Mouse (Mus musculus) neural tube, embryonic 14.5 days (tissue): Measurements from ENCODE around the gene Irgm2. TPM values are rescaled to one million over a fixed set of nuclear protein-coding genes. Genes with fewer than 3 reads are reported as not detected.

ENCODE experiments used
- ATAC-seq: fragments of 200-750 bp; cut with Nextera tagmentation; 2 replicates; pipeline ENCODE4 v1.8.0; 2017; ENCODE audit warnings: low read depth, mild to moderate bottlenecking, moderate TSS enrichment, moderate library complexity
- H3K27ac ChIP-seq: fragments of 300-500 bp; sonication (generic); 2 replicates; pipeline ENCODE4 v1.5.1; 2014; ENCODE audit warnings: low read depth, mild to moderate bottlenecking, control low read depth, low read length, moderate library complexity, mixed read lengths
- H3K27me3 ChIP-seq: fragments of 300-500 bp; sonication (generic); 2 replicates; pipeline ENCODE4 v1.6.1; 2014; ENCODE audit warnings: low read length; ENCODE audit not compliant: control insufficient read depth, insufficient read depth
- H3K36me3 ChIP-seq: fragments of 300-500 bp; sonication (generic); 2 replicates; pipeline ENCODE4 v1.6.1; 2014; ENCODE audit warnings: low read length, mixed read lengths; ENCODE audit not compliant: control insufficient read depth, insufficient read depth
- H3K4me1 ChIP-seq: fragments of 300-500 bp; sonication (generic); 2 replicates; pipeline ENCODE4 v1.6.1; 2014; ENCODE audit warnings: low read length; ENCODE audit not compliant: control insufficient read depth, insufficient read depth
- H3K4me2 ChIP-seq: fragments of 300-500 bp; sonication (generic); 2 replicates; pipeline ENCODE4 v1.6.1; 2014; ENCODE audit warnings: mild to moderate bottlenecking, low read depth, low read length, control low read depth
- H3K4me3 ChIP-seq: fragments of 300-500 bp; sonication (generic); 2 replicates; pipeline ENCODE4 v1.5.1; 2014; ENCODE audit warnings: low read depth, low read length, control low read depth, mixed read lengths
- H3K9ac ChIP-seq: fragments of 300-500 bp; sonication (generic); replicated peaks from 2 replicates; pipeline ENCODE4 v1.6.1; 2014; ENCODE audit warnings: low read depth, mild to moderate bottlenecking, control low read depth, low read length, mixed read lengths
- H3K9me3 ChIP-seq: fragments of 300-500 bp; sonication (generic); 2 replicates; pipeline ENCODE4 v1.6.1; 2016; ENCODE audit warnings: low read length; ENCODE audit not compliant: control insufficient read depth
- WGBS: fragments of 180-500 bp; shearing (Covaris S2); extraction: QIAGEN DNeasy Blood & Tissue Kit; methylation state at CpG from one replicate; pipeline ENCODE4 v1.1.7; 2014; 5-methylcytosine and 5-hydroxymethylcytosine counted together
- polyA plus RNA-seq: library from polyadenylated mRNA; unstranded; fragments of >200 nt; fragmentation: Nextera tagmentation; extraction: Ambion mirVana; gene quantifications from 2 replicates; pipeline ENCODE4 v1.2.1, GENCODE M21; 2014

The Irgm2 gene
- polyA plus RNA-seq, 1 experiment from 2014 or later: 0.32 TPM

- H3K4me1 ChIP-seq: no peaks in the 10 kb centered on the region
- no peaks in the 10 kb centered on the region for H3K9me3 ChIP-seq
- no peaks in the 10 kb centered on the region for H3K36me3 ChIP-seq
- H3K27ac ChIP-seq: no peak overlapping the region
- no peaks in the 10 kb centered on the region for H3K27me3 ChIP-seq
- peak overlapping the region; percentile 39; the same call in 1 of the 2 replicates for H3K9ac ChIP-seq
- H3K4me3 ChIP-seq: peak overlapping the region; percentile 32
- 2% methylated on average over 37 of the region's 37 CpGs for WGBS
- H3K4me2 ChIP-seq: peak overlapping the region; percentile 58
- peak; percentile 94 for ATAC-seq
Measured at GRCm38 (mm10) chr11:58238840-58239791, 39.7 kb downstream of the Irgm2 start.

GRCm38 (mm10) chr11:58247294-58247693, 47.9 kb downstream of the Irgm2 start:
- no peaks in the 10 kb centered on the region for H3K9me3 ChIP-seq
- no peak for ATAC-seq
- H3K27ac ChIP-seq: no peak overlapping the region
- H3K4me3 ChIP-seq: no peak overlapping the region
- no peaks in the 10 kb centered on the region for H3K4me1 ChIP-seq
- no peaks in the 10 kb centered on the region for H3K27me3 ChIP-seq
- no peaks in the 10 kb centered on the region for H3K36me3 ChIP-seq
- 41% methylated on average over 4 of the region's 4 CpGs for WGBS
- no peak overlapping the region for H3K4me2 ChIP-seq
- no peak overlapping the region for H3K9ac ChIP-seq

GRCm38 (mm10) chr11:58249203-58249981, 50.0 kb downstream of the Irgm2 start:
- 84% methylated on average over 7 of the region's 7 CpGs for WGBS
- no peak overlapping the region for H3K4me3 ChIP-seq
- no peaks in the 10 kb centered on the region for H3K27me3 ChIP-seq
- no peaks in the 10 kb centered on the region for H3K36me3 ChIP-seq
- no peak overlapping the region for H3K27ac ChIP-seq
- no peaks in the 10 kb centered on the region for H3K4me1 ChIP-seq
- no peaks in the 10 kb centered on the region for H3K9me3 ChIP-seq
- no peak overlapping the region for H3K9ac ChIP-seq
- H3K4me2 ChIP-seq: no peak overlapping the region
- no peak for ATAC-seq

- Histone ChIP-seq H3K9ac (no peak overlapping the region), H3K4me3 (no peak overlapping the region), H3K27me3 (no peaks in the 10 kb centered on the region), H3K4me2 (no peak overlapping the region), H3K9me3 (no peaks in the 10 kb centered on the region), H3K36me3 (no peaks in the 10 kb centered on the region), H3K27ac (no peak overlapping the region), H3K4me1 (no peaks in the 10 kb centered on the region)
- ATAC-seq: no peak
- WGBS: 89% methylated on average over 5 of the region's 5 CpGs
Measured at GRCm38 (mm10) chr11:58250550-58250949, 51.1 kb downstream of the Irgm2 start.

GRCm38 (mm10) chr11:58254411-58254810, 55.0 kb downstream of the Irgm2 start:
- no peak overlapping the region for H3K4me3 ChIP-seq
- H3K4me2 ChIP-seq: no peak overlapping the region
- H3K27me3 ChIP-seq: no peaks in the 10 kb centered on the region
- no peak overlapping the region for H3K27ac ChIP-seq
- H3K9ac ChIP-seq: no peak overlapping the region
- H3K4me1 ChIP-seq: no peaks in the 10 kb centered on the region
- H3K9me3 ChIP-seq: no peaks in the 10 kb centered on the region
- WGBS: 97% methylated on average over 3 of the region's 3 CpGs
- no peak for ATAC-seq
- H3K36me3 ChIP-seq: no peaks in the 10 kb centered on the region

GRCm38 (mm10) chr11:58257816-58258215, 58.4 kb downstream of the Irgm2 start:
- H3K4me1 ChIP-seq: no peaks in the 10 kb centered on the region
- H3K4me3 ChIP-seq: no peak overlapping the region
- H3K9ac ChIP-seq: no peak overlapping the region
- no peak overlapping the region for H3K4me2 ChIP-seq
- H3K27me3 ChIP-seq: no peaks in the 10 kb centered on the region
- no peak overlapping the region for H3K27ac ChIP-seq
- ATAC-seq: no peak
- 86% methylated on average over 5 of the region's 5 CpGs for WGBS
- H3K9me3 ChIP-seq: no peaks in the 10 kb centered on the region
- no peaks in the 10 kb centered on the region for H3K36me3 ChIP-seq

- H3K27me3 ChIP-seq: no peaks in the 10 kb centered on the region
- H3K4me1 ChIP-seq: no peaks in the 10 kb centered on the region
- no peak overlapping the region for H3K4me2 ChIP-seq
- no peak overlapping the region for H3K27ac ChIP-seq
- H3K9me3 ChIP-seq: no peaks in the 10 kb centered on the region
- ATAC-seq: no peak
- no peak overlapping the region for H3K9ac ChIP-seq
- no peaks in the 10 kb centered on the region for H3K36me3 ChIP-seq
- no peak overlapping the region for H3K4me3 ChIP-seq
- WGBS: 92% methylated on average over 4 of the region's 4 CpGs
Measured at GRCm38 (mm10) chr11:58260156-58260555, 60.7 kb downstream of the Irgm2 start.

- Histone ChIP-seq H3K9me3 (no peaks in the 10 kb centered on the region), H3K27me3 (no peaks in the 10 kb centered on the region), H3K9ac (no peak overlapping the region), H3K36me3 (no peaks in the 10 kb centered on the region), H3K27ac (no peak overlapping the region), H3K4me2 (no peak overlapping the region), H3K4me1 (no peaks in the 10 kb centered on the region), H3K4me3 (no peak overlapping the region)
- no peak for ATAC-seq
- 90% methylated on average over 4 of the region's 4 CpGs for WGBS
Measured at GRCm38 (mm10) chr11:58261826-58262225, 62.4 kb downstream of the Irgm2 start.

- no peaks in the 10 kb centered on the region for H3K4me1 ChIP-seq
- ATAC-seq: no peak
- no peak overlapping the region for H3K4me2 ChIP-seq
- 93% methylated on average over 3 of the region's 3 CpGs for WGBS
- H3K27me3 ChIP-seq: no peaks in the 10 kb centered on the region
- no peak overlapping the region for H3K9ac ChIP-seq
- H3K4me3 ChIP-seq: no peak overlapping the region
- no peaks in the 10 kb centered on the region for H3K36me3 ChIP-seq
- no peaks in the 10 kb centered on the region for H3K9me3 ChIP-seq
- no peak overlapping the region for H3K27ac ChIP-seq
Measured at GRCm38 (mm10) chr11:58262336-58262735, 62.9 kb downstream of the Irgm2 start.
